In the genomic region with DNA sequence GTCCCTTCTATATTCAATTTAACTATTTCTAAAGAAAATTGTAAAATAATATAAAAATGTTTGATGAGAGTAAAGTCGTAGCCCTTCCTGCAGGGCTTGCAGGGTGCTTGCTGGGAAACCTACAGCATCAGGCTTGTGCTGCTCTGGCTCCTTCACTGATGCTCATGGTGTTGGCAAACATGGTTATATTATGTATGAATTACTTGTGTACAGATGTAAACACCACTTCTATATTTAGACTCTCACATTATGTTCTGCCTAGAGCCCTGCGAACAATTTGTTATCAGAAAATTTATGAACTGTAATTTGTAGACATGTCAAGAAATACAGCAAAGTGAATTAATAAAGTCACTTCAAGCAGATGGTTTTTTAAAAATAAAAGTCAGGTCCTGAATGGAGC, we compare ENCODE assay signal across 28 mouse cellular contexts.
"Had no signal": no experiment of that assay in that cellular context is flagged by ENCODE, and none has a peak within 500 bp of the region (broad histone marks: within the 10 kb centered on the region; RNA-seq: fewer than 3 reads in every experiment).

No protein-coding gene starts in this region.

- H3K4me3 ChIP-seq: left cerebral cortex, adult 2 months; limb, embryonic 10.5 days; limb, embryonic 12.5 days; limb, embryonic 13.5 days; limb, embryonic 15.5 days; liver, embryonic 12.5 days; liver, embryonic 13.5 days; liver, embryonic 15.5 days; megakaryocyte, embryonic 14.5 days; midbrain, embryonic 10.5 days; midbrain, embryonic 12.5 days; midbrain, embryonic 13.5 days; midbrain, embryonic 15.5 days; myocyte; neural tube, embryonic 12.5 days; neural tube, embryonic 13.5 days had no signal

- H3K9ac ChIP-seq: limb, embryonic 12.5 days; limb, embryonic 13.5 days; limb, embryonic 15.5 days; liver, embryonic 12.5 days; liver, embryonic 13.5 days; liver, embryonic 14.5 days; liver, embryonic 15.5 days; liver, postnatal 0 days; midbrain, embryonic 12.5 days; midbrain, embryonic 13.5 days; midbrain, embryonic 15.5 days; neural tube, embryonic 12.5 days; neural tube, embryonic 13.5 days had no signal

- H3K27me3 ChIP-seq: limb, embryonic 12.5 days; limb, embryonic 13.5 days; limb, embryonic 15.5 days; liver, embryonic 12.5 days; liver, embryonic 13.5 days; liver, embryonic 15.5 days; megakaryocyte, embryonic 14.5 days; midbrain, embryonic 12.5 days; midbrain, embryonic 13.5 days; midbrain, embryonic 15.5 days; neural tube, embryonic 12.5 days; neural tube, embryonic 13.5 days had no signal

- DNase-seq: layer of hippocampus, postnatal 36 days; left cerebral cortex, postnatal 4 days; liver; liver, embryonic 13.5 days; liver, postnatal 0 days; lung, adult 18-20 months; lung, postnatal 4 days; midbrain, embryonic 14.5 days had no signal

- H3K36me3 ChIP-seq: limb, embryonic 10.5 days; limb, embryonic 12.5 days; limb, embryonic 13.5 days; limb, embryonic 15.5 days; liver, embryonic 12.5 days; liver, embryonic 13.5 days; liver, embryonic 15.5 days; midbrain, embryonic 10.5 days; midbrain, embryonic 12.5 days; midbrain, embryonic 13.5 days; midbrain, embryonic 15.5 days; neural tube, embryonic 12.5 days; neural tube, embryonic 13.5 days had no signal

- H3K4me1 ChIP-seq: limb, embryonic 10.5 days; limb, embryonic 15.5 days; liver, embryonic 12.5 days; liver, embryonic 13.5 days; liver, embryonic 15.5 days; megakaryocyte, embryonic 14.5 days; midbrain, embryonic 10.5 days; midbrain, embryonic 12.5 days; midbrain, embryonic 13.5 days; midbrain, embryonic 15.5 days; neural tube, embryonic 12.5 days; neural tube, embryonic 13.5 days had no signal

- H3K27ac ChIP-seq: left cerebral cortex, adult 2 months; limb, embryonic 10.5 days; limb, embryonic 12.5 days; limb, embryonic 13.5 days; limb, embryonic 15.5 days; liver, embryonic 12.5 days; liver, embryonic 13.5 days; liver, embryonic 14.5 days; liver, embryonic 15.5 days; macrophage; midbrain, embryonic 10.5 days; midbrain, embryonic 12.5 days; midbrain, embryonic 13.5 days; midbrain, embryonic 15.5 days; neural tube, embryonic 12.5 days; neural tube, embryonic 13.5 days had no signal

- H3K9me3 ChIP-seq: limb, embryonic 10.5 days; limb, embryonic 12.5 days; limb, embryonic 13.5 days; limb, embryonic 15.5 days; liver, embryonic 12.5 days; liver, embryonic 13.5 days; liver, embryonic 15.5 days; midbrain, embryonic 10.5 days; midbrain, embryonic 12.5 days; midbrain, embryonic 13.5 days; midbrain, embryonic 15.5 days; neural tube, embryonic 12.5 days; neural tube, embryonic 13.5 days had no signal

- H3K4me2 ChIP-seq: limb, embryonic 12.5 days; limb, embryonic 13.5 days; limb, embryonic 15.5 days; liver, embryonic 11.5 days; liver, embryonic 12.5 days; liver, embryonic 13.5 days; liver, embryonic 15.5 days; midbrain, embryonic 11.5 days; midbrain, embryonic 12.5 days; midbrain, embryonic 13.5 days; midbrain, embryonic 15.5 days; neural tube, embryonic 12.5 days; neural tube, embryonic 13.5 days had no signal

- ATAC-seq: liver, embryonic 12.5 days; liver, postnatal 0 days; midbrain, embryonic 13.5 days; midbrain, embryonic 15.5 days; midbrain, embryonic 16.5 days had no signal
